ENCODE assay signal across 24 mouse cellular contexts in genomic region chr10:52018471-52018870, GRCm38 (mm10). TPM values are rescaled to one million over a fixed set of nuclear protein-coding genes. Genes with fewer than 3 reads are reported as not detected.
DNase-seq lines count a peak whose midpoint lies in the region; ATAC-seq and TF ChIP-seq lines count a peak whose summit lies in the region.
"Had no signal": no experiment of that assay in that cellular context is flagged by ENCODE, and none has a peak within 500 bp of the region (broad histone marks: within the 10 kb centered on the region; RNA-seq: fewer than 3 reads in every experiment).

No protein-coding gene starts in this region.

- no peak overlapping the region for H3K4me2 ChIP-seq in midbrain, embryonic 11.5 days
- H3K4me2 ChIP-seq in midbrain, embryonic 13.5 days (replicated peaks) = no peak overlapping the region
- H3K4me2 ChIP-seq in myocyte (ENCODE audit: low read depth) = peak overlapping the region; percentile 36

- DNase-seq in cerebellum, postnatal 10 days = peak; percentile 13 to 14
- no peak for DNase-seq in cerebellum, adult 18-20 months
- DNase-seq in left cerebral cortex, postnatal 4 days = peak; percentile 35
- DNase-seq in left cerebral cortex, adult 9 months (ENCODE audit: low spot score in 2 of 2) = no peak
- peak; percentile 75 for DNase-seq in midbrain, embryonic 11.5 days (ENCODE audit: low spot score, missing footprints)
- DNase-seq in natural killer cell, adult 2 months (ENCODE audit: low spot score in 2 of 2) = no peak
- DNase-seq: adrenal gland, adult 2 months; adrenal gland, adult 8-10 months; adrenal gland, postnatal 10 days; adrenal gland, postnatal 14 days; adrenal gland, postnatal 25 days; adrenal gland, postnatal 36 days; B cell, adult 2 months; cerebellum, adult 11 months; cerebellum, adult 11-12 months had no signal

- no peak for TF ChIP-seq POLR2A in myocyte (IDR thresholded peaks at IDR 0.05; ENCODE audit: insufficient read length, low read depth)

- H3K79me2 ChIP-seq in myocyte (ENCODE audit: control insufficient read depth, insufficient read depth) = no peaks in the 10 kb centered on the region

- no peak overlapping the region for H3K9ac ChIP-seq in midbrain, embryonic 11.5 days (ENCODE audit: low read length)
- H3K9ac ChIP-seq in midbrain, embryonic 13.5 days (replicated peaks) = no peak overlapping the region

- H3K4me1 ChIP-seq in midbrain, embryonic 11.5 days (ENCODE audit: control insufficient read depth, insufficient read depth, low read length) = peaks cover 9% of the 10 kb centered on the region
- H3K4me1 ChIP-seq in midbrain, embryonic 13.5 days (replicated peaks) = peaks cover 20% of the 10 kb centered on the region

- H3ac ChIP-seq in myocyte (ENCODE audit: control insufficient read depth, insufficient read length) = no peak overlapping the region

- H3K9me3 ChIP-seq in midbrain, embryonic 11.5 days (ENCODE audit: control insufficient read depth, low read length) = no peaks in the 10 kb centered on the region
- no peaks in the 10 kb centered on the region for H3K9me3 ChIP-seq in midbrain, embryonic 13.5 days
- H3K9me3 ChIP-seq: G1E had no signal

- 50% methylated on average over 1 of the region's 1 CpGs for WGBS in midbrain, embryonic 11.5 days
- 53% methylated on average over 1 of the region's 1 CpGs for WGBS in midbrain, embryonic 13.5 days

- no peak overlapping the region for H3K4me3 ChIP-seq in midbrain, embryonic 11.5 days (ENCODE audit: low read depth, low read length)
- H3K4me3 ChIP-seq in midbrain, embryonic 13.5 days (replicated peaks) = no peak overlapping the region
- H3K4me3 ChIP-seq in myocyte = no peak overlapping the region

- peaks cover 35% of the 10 kb centered on the region for H3K27me3 ChIP-seq in midbrain, embryonic 11.5 days (ENCODE audit: control insufficient read depth, insufficient read depth, low read length)
- H3K27me3 ChIP-seq in midbrain, embryonic 13.5 days = peaks cover 54% of the 10 kb centered on the region
- no peaks in the 10 kb centered on the region for H3K27me3 ChIP-seq in myocyte (ENCODE audit: control insufficient read depth, insufficient read depth, insufficient read length)
- H3K27me3 ChIP-seq: CH12.LX had no signal

- H3K36me3 ChIP-seq in midbrain, embryonic 11.5 days (ENCODE audit: control insufficient read depth, insufficient read depth, low read length) = no peaks in the 10 kb centered on the region
- H3K36me3 ChIP-seq in midbrain, embryonic 13.5 days = no peaks in the 10 kb centered on the region
- no peaks in the 10 kb centered on the region for H3K36me3 ChIP-seq in myocyte (ENCODE audit: control insufficient read depth, insufficient read depth)
- H3K36me3 ChIP-seq: G1E had no signal

- no peak overlapping the region for H3K27ac ChIP-seq in midbrain, embryonic 11.5 days (ENCODE audit: low read depth, low read length)
- no peak overlapping the region for H3K27ac ChIP-seq in midbrain, embryonic 13.5 days

- intact Hi-C loops in left cerebral cortex, postnatal 4 days (cut with DNase I) = no loop called here

- ATAC-seq in midbrain, embryonic 11.5 days (ENCODE audit: low FRiP score) = no peak
- ATAC-seq in midbrain, embryonic 13.5 days = no peak
- ATAC-seq: activated CD4-positive, CD25-positive, alpha-beta regulatory T cell, adult 4 months; CD4-positive, CD25-positive, alpha-beta regulatory T cell, adult 4 months; Patski had no signal

TF ChIP-seq in myocyte, 11 proteins besides CTCF, POLR2A, EP300 and RAD21:
- TF ChIP-seq REST (IDR thresholded peaks at IDR 0.05; ENCODE audit: insufficient read depth, insufficient read length) = no peak
- TF ChIP-seq MYOD1 (IDR thresholded peaks at IDR 0.05; ENCODE audit: control insufficient read depth in 1 of 3, insufficient read length in 2 of 3, low read depth in 2 of 3) = peak in 2 of 3 experiments; percentile 41 to 61
- TF ChIP-seq MYOG (IDR thresholded peaks at IDR 0.05; ENCODE audit: control insufficient read depth in 1 of 3, insufficient read depth in 1 of 3, insufficient read length in 2 of 3, low read depth in 2 of 3) = peak; percentile 18 to 66 (median 27)
- TF ChIP-seq USF1 (IDR thresholded peaks at IDR 0.05; ENCODE audit: low read depth) = no peak
- TF ChIP-seq CEBPB (IDR thresholded peaks at IDR 0.05; ENCODE audit: insufficient read depth, poor library complexity, severe bottlenecking) = no peak
- TF ChIP-seq TCF12 (IDR thresholded peaks at IDR 0.05; ENCODE audit: insufficient read depth, poor library complexity, severe bottlenecking) = no peak
- no peak for TF ChIP-seq POLR2AphosphoS2 (IDR thresholded peaks at IDR 0.05; ENCODE audit: insufficient read length, low read depth)
- no peak for TF ChIP-seq TCF3 (IDR thresholded peaks at IDR 0.05; ENCODE audit: insufficient read length, low read depth)

RNA-seq across cellular contexts. Expression of gene Vgll2, which starts 3.8 kb away (rescaled TPM):
- total RNA-seq in left cerebral cortex, postnatal 4 days (2021) = not detected
- polyA plus RNA-seq in midbrain, embryonic 11.5 days (2014; fragmentation: Nextera tagmentation; extraction: Ambion mirVana) = 0.15 and 0.27 TPM in 2 replicates
- 0.65 and 1.4 TPM in 2 replicates for polyA plus RNA-seq in midbrain, embryonic 13.5 days (2015; fragmentation: Nextera tagmentation; extraction: Ambion mirVana)
- 23.1 TPM for polyA plus RNA-seq in myocyte (2012; fragmentation: generic; extraction: Trizol)
- total RNA-seq: adrenal gland, adult 2 months; adrenal gland, adult 8-10 months; adrenal gland, postnatal 14 days; adrenal gland, postnatal 25 days; adrenal gland, postnatal 36 days; CH12.LX; ES-E14; G1E; MEL had no signal
- polyA plus RNA-seq: activated CD4-positive, CD25-positive, alpha-beta regulatory T cell, adult 4 months; CD4-positive, CD25-positive, alpha-beta regulatory T cell, adult 4 months; G1E; Patski had no signal

Comparison
In these comparisons a context has a peak if more than half of its experiments do, and no peak if none do; other contexts are left out.
1. DNase-seq: peak in cerebellum, postnatal 10 days (2 of 2), left cerebral cortex, postnatal 4 days (single experiment) and midbrain, embryonic 11.5 days (single experiment); none in cerebellum, adult 18-20 months (0 of 2), left cerebral cortex, adult 9 months (0 of 2) and natural killer cell, adult 2 months (0 of 2).